Mouse (Mus musculus) mature B cell (primary cell): Measurements from ENCODE around the gene Thumpd1.

Experiments used
- in situ Hi-C: fragments of 300-500 bp; cut with MboI; formaldehyde crosslinking; loops from 2 replicates; pipeline ENCODE4 v1.14.3; 2019

Thumpd1 gene

GRCm38 (mm10) chr7:119670925-119671324, 49.7 kb downstream of the Thumpd1 start:
- in situ Hi-C loops: no loop called here

- in situ Hi-C loops: no loop called here
These were observed 50.2 kb downstream of the Thumpd1 start for GRCm38 (mm10) chr7:119670395-119670794.

DNA sequence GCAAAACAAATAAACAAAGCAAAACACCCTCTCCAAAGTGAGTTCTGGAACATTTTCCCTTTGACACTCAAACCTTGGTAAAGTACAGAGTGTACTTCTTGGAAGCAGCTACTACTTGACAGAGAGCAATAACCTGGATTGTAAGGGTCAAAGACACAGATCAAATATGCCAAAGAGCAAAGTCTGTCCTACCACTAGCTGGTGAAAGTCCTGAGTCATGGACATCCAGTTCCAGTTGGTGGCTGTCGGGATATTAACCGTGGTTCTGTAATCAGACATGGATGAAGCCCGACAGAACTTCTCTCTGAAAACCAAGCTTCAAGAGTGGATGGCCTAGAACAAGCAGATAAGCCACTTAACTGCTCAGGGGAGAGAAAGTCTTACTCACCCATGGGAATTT, 52.7 kb downstream of the Thumpd1 start:
- in situ Hi-C loops: no loop called here
